In the genomic region with DNA sequence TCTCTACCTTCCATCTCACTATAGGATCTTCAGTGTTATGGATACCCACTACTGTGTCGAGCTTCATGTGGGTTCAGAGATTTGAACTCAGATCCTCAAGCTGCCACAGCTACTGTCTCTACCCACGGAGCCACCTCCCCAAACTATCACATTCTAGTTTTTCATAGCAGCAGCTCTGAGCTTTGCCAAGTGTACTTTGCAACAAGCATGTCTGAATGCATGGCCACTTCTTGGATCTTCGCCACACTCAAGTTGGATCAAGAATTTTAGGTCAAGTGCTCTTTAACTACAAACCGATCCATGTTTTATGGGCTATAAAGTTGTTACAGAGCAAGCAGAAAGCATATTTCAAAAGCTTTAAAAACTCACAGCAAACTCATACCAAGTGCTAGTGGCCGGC, we compare ENCODE assay signal across 23 mouse cellular contexts.
DNase-seq lines count a peak whose midpoint lies in the region; ATAC-seq lines count a peak whose summit lies in the region.
"Had no signal": no experiment of that assay in that cellular context is flagged by ENCODE, and none has a peak within 500 bp of the region (broad histone marks: within the 10 kb centered on the region; RNA-seq: fewer than 3 reads in every experiment).

No protein-coding gene starts in this region.

- no peak overlapping the region for H3K4me3 ChIP-seq in limb, embryonic 13.5 days
- H3K4me3 ChIP-seq in limb, embryonic 10.5 days, result no peak overlapping the region
- H3K4me3 ChIP-seq: embryonic facial prominence, embryonic 15.5 days; hindbrain, embryonic 10.5 days; midbrain, embryonic 10.5 days; neural tube, embryonic 12.5 days had no signal

- peak overlapping the region; percentile 24; the same call in 1 of the 2 replicates for H3K27ac ChIP-seq in limb, embryonic 13.5 days
- H3K27ac ChIP-seq in limb, embryonic 10.5 days, result no peak overlapping the region
- H3K27ac ChIP-seq: embryonic facial prominence, embryonic 15.5 days; hindbrain, embryonic 10.5 days; hindbrain, postnatal 0 days; midbrain, embryonic 10.5 days; neural tube, embryonic 12.5 days had no signal

- 42% methylated on average over 5 of the region's 5 CpGs for WGBS in limb, embryonic 13.5 days
- 92% methylated on average over 5 of the region's 5 CpGs for WGBS in limb, embryonic 10.5 days

- DNase-seq in limb, embryonic 10.5 days (ENCODE audit: low spot score), result no peak
- peak; percentile 41 to 51 for DNase-seq in kidney, adult 8-10 months
- peak; percentile 76 for DNase-seq in kidney, postnatal 14 days
- DNase-seq in lung, postnatal 10 days, result peak; percentile 30
- DNase-seq in spleen, adult 18-20 months, result no peak
- DNase-seq in neural tube, embryonic 10.5 days (ENCODE audit: extremely low spot score, low spot score), result no peak
- DNase-seq in heart, postnatal 36 days, result no peak
- DNase-seq: adrenal gland, postnatal 25 days; cerebellum, adult 11 months; cerebellum, postnatal 25 days; gastrocnemius, postnatal 36 days; liver; thymus, postnatal 14 days had no signal

- H3K9ac ChIP-seq in limb, embryonic 13.5 days, result no peak overlapping the region
- H3K9ac ChIP-seq: embryonic facial prominence, embryonic 15.5 days; neural tube, embryonic 12.5 days had no signal

- peaks cover 19% of the 10 kb centered on the region for H3K4me1 ChIP-seq in limb, embryonic 13.5 days
- no peaks in the 10 kb centered on the region for H3K4me1 ChIP-seq in limb, embryonic 10.5 days
- H3K4me1 ChIP-seq: embryonic facial prominence, embryonic 15.5 days; hindbrain, embryonic 10.5 days; midbrain, embryonic 10.5 days; neural tube, embryonic 12.5 days had no signal

- intact Hi-C loops in heart, postnatal 36 days (cut with DNase I), result no loop called here

- H3K27me3 ChIP-seq in limb, embryonic 13.5 days, result no peaks in the 10 kb centered on the region
- H3K27me3 ChIP-seq in limb, embryonic 10.5 days (ENCODE audit: low read depth, poor library complexity, severe bottlenecking), result no peaks in the 10 kb centered on the region
- H3K27me3 ChIP-seq: embryonic facial prominence, embryonic 15.5 days; neural tube, embryonic 12.5 days had no signal

- no peak; the same call in 1 of the 2 replicates for ATAC-seq in limb, embryonic 13.5 days (ENCODE audit: low FRiP score, low read depth)
- ATAC-seq: activated CD4-positive, CD25-positive, alpha-beta regulatory T cell, adult 4 months; forebrain, embryonic 16.5 days; hindbrain, postnatal 0 days; intestine, postnatal 0 days; Patski had no signal

- H3K4me2 ChIP-seq in limb, embryonic 13.5 days (replicated peaks), result 0 out of 2 replicates have a peak overlapping the region, but pooled peaks have one; percentile 9
- H3K4me2 ChIP-seq: embryonic facial prominence, embryonic 15.5 days; neural tube, embryonic 12.5 days had no signal

- peaks cover 13% of the 10 kb centered on the region for H3K36me3 ChIP-seq in limb, embryonic 13.5 days
- H3K36me3 ChIP-seq in limb, embryonic 10.5 days, result peaks cover 9% of the 10 kb centered on the region; the same call in 1 of the 2 replicates

- no peaks in the 10 kb centered on the region for H3K9me3 ChIP-seq in limb, embryonic 13.5 days
- no peaks in the 10 kb centered on the region for H3K9me3 ChIP-seq in limb, embryonic 10.5 days (replicated peaks)
- H3K9me3 ChIP-seq: embryonic facial prominence, embryonic 15.5 days; hindbrain, embryonic 10.5 days; neural tube, embryonic 12.5 days had no signal

Comparison
In these comparisons a context has a peak if more than half of its experiments do, and no peak if none do; other contexts are left out.
1. DNase-seq: peak in kidney, adult 8-10 months (2 of 2), kidney, postnatal 14 days (single experiment) and lung, postnatal 10 days (single experiment); none in limb, embryonic 10.5 days (single experiment), spleen, adult 18-20 months (0 of 2), neural tube, embryonic 10.5 days (single experiment) and heart, postnatal 36 days (0 of 2).